Mouse (Mus musculus): ENCODE data around the gene Cfl1. TPM values are rescaled to one million over a fixed set of nuclear protein-coding genes. Genes with fewer than 3 reads are reported as not detected.

Cfl1 gene
- polyA plus RNA-seq, 1 experiment from 2014 or later = 3,495 TPM

DNA sequence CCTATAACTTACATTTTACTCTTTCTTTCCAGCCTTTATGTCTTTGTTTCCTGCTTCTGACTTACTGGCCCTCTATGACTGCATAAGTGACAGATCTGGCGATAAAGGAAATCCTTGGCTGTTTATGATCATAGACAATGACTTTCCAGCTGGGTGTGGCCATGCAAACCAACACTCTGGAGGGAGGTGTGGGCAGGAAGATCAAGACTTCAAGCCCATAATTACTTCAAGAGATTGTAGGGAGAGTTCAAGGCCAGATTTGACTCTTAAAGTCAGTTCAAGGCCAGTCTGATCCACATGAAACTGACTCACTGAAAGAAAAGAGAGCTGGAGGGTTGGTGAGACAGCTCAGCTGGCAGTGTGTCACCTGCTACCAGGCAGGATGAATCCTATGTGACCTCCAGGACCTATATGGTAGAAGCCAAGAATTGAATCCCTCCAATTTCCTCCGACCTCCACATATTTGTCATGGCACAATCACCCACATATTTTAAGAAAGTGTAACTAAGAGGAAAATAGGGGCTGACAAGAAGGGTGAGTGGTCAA lies 10.1 kb downstream of the Cfl1 start:
- DNase-seq (ENCODE audit: low spot score) (no peak), ATAC-seq (ENCODE audit: insufficient number of reproducible peaks, low FRiP score, low TSS enrichment, low read depth) (no peak)
- Histone ChIP-seq H3K4me1 (ENCODE audit: control insufficient read depth, insufficient read depth, low read length) (no peaks in the 10 kb centered on the region), H3K9ac (ENCODE audit: low read length) (no peak overlapping the region), H3K36me3 (ENCODE audit: control insufficient read depth, insufficient read depth, low read length) (peaks cover 9% of the 10 kb centered on the region), H3K27ac (replicated peaks; ENCODE audit: low read depth, low read length) (no peak overlapping the region), H3K4me2 (ENCODE audit: low read depth, severe bottlenecking) (no peak overlapping the region), H3K27me3 (ENCODE audit: control insufficient read depth, insufficient read depth, low read length) (no peaks in the 10 kb centered on the region), H3K4me3 (ENCODE audit: low read depth, low read length) (no peak overlapping the region), H3K9me3 (ENCODE audit: control insufficient read depth, low read length) (no peaks in the 10 kb centered on the region)
- WGBS = 92% methylated on average over 2 of the region's 2 CpGs

- Histone ChIP-seq H3K9me3 (ENCODE audit: control insufficient read depth, low read length) (no peaks in the 10 kb centered on the region), H3K4me2 (ENCODE audit: low read depth, severe bottlenecking) (no peak within 1 kb of the TSS), H3K27me3 (ENCODE audit: control insufficient read depth, insufficient read depth, low read length) (no peaks in the 10 kb centered on the region), H3K27ac (replicated peaks; ENCODE audit: low read depth, low read length) (no peak within 1 kb of the TSS), H3K4me3 (ENCODE audit: low read depth, low read length) (no peak within 1 kb of the TSS), H3K9ac (ENCODE audit: low read length) (no peak within 1 kb of the TSS), H3K4me1 (ENCODE audit: control insufficient read depth, insufficient read depth, low read length) (no peaks in the 10 kb centered on the region), H3K36me3 (ENCODE audit: control insufficient read depth, insufficient read depth, low read length) (no peaks in the 10 kb centered on the region)
- ATAC-seq (ENCODE audit: insufficient number of reproducible peaks, low FRiP score, low TSS enrichment, low read depth) (no peak), DNase-seq (ENCODE audit: low spot score) (no peak)
- 39% methylated on average over 17 of the region's 17 CpGs for WGBS
Observed at GRCm38 (mm10) chr19:5503687-5504086, 13.4 kb downstream of the Cfl1 start, which contains the start of gene 1700020D05Rik. TSS of gene 1700020D05Rik (minus strand) at chr19:5503787.

DNA sequence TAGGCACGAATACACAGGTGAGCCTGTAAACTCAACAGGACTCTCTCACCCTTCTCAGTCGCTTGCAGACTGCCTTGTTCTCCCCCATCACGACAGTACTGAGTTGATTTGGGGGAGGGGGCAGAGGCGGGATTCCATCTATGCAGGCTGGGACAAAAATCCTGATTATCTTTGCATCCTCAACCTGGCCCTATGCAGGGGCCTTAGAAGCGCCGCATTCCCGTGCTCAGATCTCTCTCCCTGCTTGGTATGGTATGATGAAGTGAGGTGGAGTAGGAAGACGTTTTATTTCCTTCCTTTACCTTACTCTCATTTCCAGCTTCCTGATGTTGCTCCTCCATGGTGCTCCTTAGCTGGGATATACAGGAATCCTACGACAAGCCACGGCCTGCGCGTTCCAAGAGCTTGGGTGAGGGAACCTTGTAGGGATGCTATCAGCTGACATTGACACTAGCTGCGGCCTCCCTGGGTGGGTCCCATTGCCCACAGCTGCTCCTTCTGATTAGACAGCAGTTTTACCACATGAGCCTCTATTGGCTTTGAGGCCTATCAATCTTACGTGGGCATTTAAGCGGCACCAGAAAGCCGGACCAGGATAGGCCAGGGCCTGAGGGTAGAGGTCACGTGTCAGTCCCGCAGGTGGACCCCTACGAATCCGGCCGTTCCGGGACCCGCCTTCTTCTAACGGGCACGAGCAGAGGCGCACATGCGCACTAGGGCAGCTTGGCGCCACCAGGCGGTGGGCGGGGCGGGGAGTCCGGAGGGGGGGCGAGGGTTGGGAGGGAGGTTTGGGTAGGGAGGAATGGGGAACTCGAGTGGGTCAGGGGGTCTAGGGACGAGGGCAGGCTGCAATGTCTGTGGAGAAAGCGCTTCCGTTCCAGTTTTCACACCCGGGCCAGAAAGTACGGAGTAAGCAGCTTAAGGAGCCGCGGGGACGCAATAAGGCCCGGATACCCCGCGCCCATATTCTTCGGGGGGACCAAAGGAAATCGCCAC lies 20.1 kb downstream of the Cfl1 start, which contains the start of gene Snx32:
Snx32 (minus strand) TSS at position 508 of the 996 bp plus-strand sequence.
- peak within 1 kb of the TSS; percentile 65 for H3K4me2 ChIP-seq (ENCODE audit: low read depth, severe bottlenecking)
- H3K4me1 ChIP-seq (ENCODE audit: control insufficient read depth, insufficient read depth, low read length) = peaks cover 10% of the 10 kb centered on the region; the same call in 1 of the 2 replicates
- H3K9ac ChIP-seq (ENCODE audit: low read length) = peak within 1 kb of the TSS; percentile 62
- no peaks in the 10 kb centered on the region for H3K27me3 ChIP-seq (ENCODE audit: control insufficient read depth, insufficient read depth, low read length)
- no peaks in the 10 kb centered on the region for H3K36me3 ChIP-seq (ENCODE audit: control insufficient read depth, insufficient read depth, low read length)
- peak within 1 kb of the TSS; percentile 37 for H3K4me3 ChIP-seq (ENCODE audit: low read depth, low read length)
- no peak within 1 kb of the TSS for H3K27ac ChIP-seq (replicated peaks; ENCODE audit: low read depth, low read length)
- no peaks in the 10 kb centered on the region for H3K9me3 ChIP-seq (ENCODE audit: control insufficient read depth, low read length)
- peak; percentile 98 for ATAC-seq (ENCODE audit: insufficient number of reproducible peaks, low FRiP score, low TSS enrichment, low read depth)
- DNase-seq (ENCODE audit: low spot score) = peak; percentile 93
- WGBS = 3% methylated on average over 47 of the region's 47 CpGs

DNA sequence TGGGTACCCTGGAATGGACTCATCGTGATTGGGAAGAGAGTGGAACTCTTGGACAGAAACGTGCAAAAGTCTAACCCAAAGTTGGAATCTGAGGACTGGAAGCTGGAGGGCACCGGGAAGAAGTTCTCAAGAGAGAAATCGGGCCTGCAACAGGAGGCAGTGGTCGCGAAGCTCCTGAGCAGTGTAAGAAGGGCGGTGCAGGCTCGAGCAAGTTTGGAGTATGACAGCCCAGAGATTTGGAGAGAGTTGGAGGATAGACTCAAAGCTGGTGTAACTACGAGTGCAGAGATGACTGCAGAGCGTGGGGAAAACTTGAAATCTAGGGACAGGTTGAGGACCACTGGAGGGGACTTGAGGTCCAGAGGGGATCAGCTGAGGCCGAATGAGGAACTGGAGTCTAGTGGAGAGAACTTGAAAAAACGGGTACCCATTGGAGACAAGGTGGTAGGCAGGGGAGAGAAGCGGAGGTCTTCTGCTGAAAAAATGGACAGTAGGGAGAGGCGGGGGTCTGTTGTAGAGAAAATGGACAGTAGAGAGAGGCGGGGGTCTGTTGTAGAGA lies 20.9 kb downstream of the Cfl1 start:
- ATAC-seq (ENCODE audit: insufficient number of reproducible peaks, low FRiP score, low TSS enrichment, low read depth) (no peak), DNase-seq (ENCODE audit: low spot score) (no peak)
- Histone ChIP-seq H3K4me1 (ENCODE audit: control insufficient read depth, insufficient read depth, low read length) (peaks cover 10% of the 10 kb centered on the region; the same call in 1 of the 2 replicates), H3K9ac (ENCODE audit: low read length) (peak overlapping the region; percentile 62), H3K4me3 (ENCODE audit: low read depth, low read length) (peak overlapping the region; percentile 37), H3K36me3 (ENCODE audit: control insufficient read depth, insufficient read depth, low read length) (no peaks in the 10 kb centered on the region), H3K4me2 (ENCODE audit: low read depth, severe bottlenecking) (peak overlapping the region; percentile 65), H3K27ac (replicated peaks; ENCODE audit: low read depth, low read length) (no peak overlapping the region), H3K27me3 (ENCODE audit: control insufficient read depth, insufficient read depth, low read length) (no peaks in the 10 kb centered on the region), H3K9me3 (ENCODE audit: control insufficient read depth, low read length) (no peaks in the 10 kb centered on the region)
- 49% methylated on average over 15 of the region's 15 CpGs for WGBS

GRCm38 (mm10) chr19:5512091-5513004 lies 22.1 kb downstream of the Cfl1 start:
- DNase-seq (ENCODE audit: low spot score) = no peak
- no peaks in the 10 kb centered on the region for H3K9me3 ChIP-seq (ENCODE audit: control insufficient read depth, low read length)
- no peak overlapping the region for H3K9ac ChIP-seq (ENCODE audit: low read length)
- H3K36me3 ChIP-seq (ENCODE audit: control insufficient read depth, insufficient read depth, low read length) = no peaks in the 10 kb centered on the region
- ATAC-seq (ENCODE audit: insufficient number of reproducible peaks, low FRiP score, low TSS enrichment, low read depth) = no peak
- no peak overlapping the region for H3K27ac ChIP-seq (replicated peaks; ENCODE audit: low read depth, low read length)
- no peaks in the 10 kb centered on the region for H3K27me3 ChIP-seq (ENCODE audit: control insufficient read depth, insufficient read depth, low read length)
- no peak overlapping the region for H3K4me2 ChIP-seq (ENCODE audit: low read depth, severe bottlenecking)
- H3K4me3 ChIP-seq (ENCODE audit: low read depth, low read length) = no peak overlapping the region
- peaks cover 10% of the 10 kb centered on the region; the same call in 1 of the 2 replicates for H3K4me1 ChIP-seq (ENCODE audit: control insufficient read depth, insufficient read depth, low read length)
- WGBS = 86% methylated on average over 12 of the region's 12 CpGs

DNA sequence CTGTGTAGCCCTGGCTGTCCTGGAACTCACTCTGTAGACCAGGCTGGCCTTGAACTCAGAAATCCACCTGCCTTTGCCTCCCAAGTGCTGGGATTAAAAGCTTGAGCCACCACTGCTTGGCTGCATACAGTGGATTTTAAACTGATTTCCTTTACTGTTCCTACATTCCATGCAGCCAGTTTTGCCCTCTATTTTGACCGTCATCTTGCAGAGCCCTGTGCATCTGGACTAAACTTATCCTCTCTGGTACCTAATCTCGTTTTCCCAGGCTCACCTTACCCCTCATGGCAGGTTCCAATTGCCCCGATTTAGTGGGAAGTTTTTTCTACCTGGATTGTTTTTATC lies 22.7 kb downstream of the Cfl1 start:
- ATAC-seq (ENCODE audit: insufficient number of reproducible peaks, low FRiP score, low TSS enrichment, low read depth) = no peak
- no peaks in the 10 kb centered on the region for H3K36me3 ChIP-seq (ENCODE audit: control insufficient read depth, insufficient read depth, low read length)

GRCm38 (mm10) chr19:5515840-5516777 lies 25.9 kb downstream of the Cfl1 start:
- no peaks in the 10 kb centered on the region for H3K9me3 ChIP-seq (ENCODE audit: control insufficient read depth, low read length)
- H3K9ac ChIP-seq (ENCODE audit: low read length) = no peak overlapping the region
- H3K4me2 ChIP-seq (ENCODE audit: low read depth, severe bottlenecking) = no peak overlapping the region
- H3K36me3 ChIP-seq (ENCODE audit: control insufficient read depth, insufficient read depth, low read length) = no peaks in the 10 kb centered on the region
- DNase-seq (ENCODE audit: low spot score) (no peak), ATAC-seq (ENCODE audit: insufficient number of reproducible peaks, low FRiP score, low TSS enrichment, low read depth) (no peak)
- no peaks in the 10 kb centered on the region for H3K4me1 ChIP-seq (ENCODE audit: control insufficient read depth, insufficient read depth, low read length)
- H3K27me3 ChIP-seq (ENCODE audit: control insufficient read depth, insufficient read depth, low read length) = no peaks in the 10 kb centered on the region
- no peak overlapping the region for H3K4me3 ChIP-seq (ENCODE audit: low read depth, low read length)
- 86% methylated on average over 7 of the region's 7 CpGs for WGBS
- H3K27ac ChIP-seq (replicated peaks; ENCODE audit: low read depth, low read length) = no peak overlapping the region

More for the DNA sequence above, 22.7 kb downstream of the Cfl1 start:
- Histone ChIP-seq H3K4me2 (ENCODE audit: low read depth, severe bottlenecking) (no peak overlapping the region), H3K9ac (ENCODE audit: low read length) (no peak overlapping the region), H3K27me3 (ENCODE audit: control insufficient read depth, insufficient read depth, low read length) (no peaks in the 10 kb centered on the region), H3K27ac (replicated peaks; ENCODE audit: low read depth, low read length) (no peak overlapping the region), H3K9me3 (ENCODE audit: control insufficient read depth, low read length) (no peaks in the 10 kb centered on the region), H3K4me1 (ENCODE audit: control insufficient read depth, insufficient read depth, low read length) (peaks cover 10% of the 10 kb centered on the region; the same call in 1 of the 2 replicates), H3K4me3 (ENCODE audit: low read depth, low read length) (no peak overlapping the region)
- WGBS = 81% methylated on average over 3 of the region's 3 CpGs
- DNase-seq (ENCODE audit: low spot score) = no peak
